In the genomic region with DNA sequence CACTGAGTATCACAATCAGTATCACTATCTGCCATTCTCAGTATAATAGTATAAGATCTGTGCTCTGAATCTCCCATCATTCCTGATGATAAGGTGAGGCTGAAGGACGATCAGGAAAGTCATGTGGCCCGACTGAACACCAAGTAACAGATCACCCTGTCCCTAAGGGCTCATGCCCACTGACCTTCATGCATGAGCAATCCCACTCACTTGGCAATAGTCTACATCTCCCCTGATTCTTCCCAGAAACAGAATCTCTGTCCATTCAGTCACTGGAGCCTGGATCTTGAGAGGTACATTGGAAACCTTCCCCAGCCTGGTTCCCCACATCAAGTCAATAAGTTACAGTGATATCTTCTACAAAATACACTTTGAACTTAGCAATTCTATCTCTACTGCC, we compare ENCODE assay signal across 11 mouse cellular contexts.
"Had no signal": no experiment of that assay in that cellular context is flagged by ENCODE, and none has a peak within 500 bp of the region (broad histone marks: within the 10 kb centered on the region; RNA-seq: fewer than 3 reads in every experiment).

No protein-coding gene starts in this region.

- H3K9ac ChIP-seq: liver, embryonic 13.5 days; midbrain, embryonic 13.5 days had no signal

- H3K27ac ChIP-seq: hindbrain, postnatal 0 days; left cerebral cortex, adult 2 months; liver, embryonic 13.5 days; midbrain, embryonic 13.5 days had no signal

- H3K36me3 ChIP-seq: liver, embryonic 13.5 days; midbrain, embryonic 13.5 days had no signal

- H3K4me2 ChIP-seq: liver, embryonic 13.5 days; midbrain, embryonic 13.5 days had no signal

- H3K4me1 ChIP-seq: liver, embryonic 13.5 days; midbrain, embryonic 13.5 days had no signal

- H3K9me3 ChIP-seq: liver, embryonic 13.5 days; midbrain, embryonic 13.5 days had no signal

- H3K4me3 ChIP-seq: left cerebral cortex, adult 2 months; liver, embryonic 13.5 days; midbrain, embryonic 13.5 days had no signal

- H3K27me3 ChIP-seq: liver, embryonic 13.5 days; midbrain, embryonic 13.5 days had no signal

- DNase-seq: layer of hippocampus, postnatal 36 days; liver, embryonic 13.5 days; lung, adult 2 months; lung, postnatal 14 days; lung, postnatal 4 days; thymus, adult 18-20 months; thymus, postnatal 36 days had no signal

- ATAC-seq: hindbrain, postnatal 0 days; inflammation-experienced regulatory T-cells, adult 6 months; midbrain, embryonic 13.5 days had no signal
